Mouse (Mus musculus) stomach, embryonic 16.5 days (tissue): ENCODE results near the gene Csf3r. TPM values are rescaled to one million over a fixed set of nuclear protein-coding genes. Genes with fewer than 3 reads are reported as not detected.
"Not testable (repeated sequence)": the region's sequence is repeated elsewhere in the genome, so short reads cannot be mapped to it uniquely, and the experiment has no call there.

ENCODE experiments used
- ATAC-seq: fragments of 200-750 bp; cut with Nextera tagmentation; 2 replicates; pipeline ENCODE4 v1.8.0; 2017; ENCODE audit warnings: moderate number of reproducible peaks, moderate TSS enrichment; ENCODE audit not compliant: insufficient read depth, low FRiP score
- H3K27ac ChIP-seq: fragments of 300-500 bp; sonication (generic); 2 replicates; pipeline ENCODE4 v1.5.1; 2014; ENCODE audit warnings: low read length
- H3K27me3 ChIP-seq: fragments of 300-500 bp; sonication (generic); 2 replicates; pipeline ENCODE4 v1.6.1; 2014; ENCODE audit warnings: low read length, control low read depth, mixed read lengths; ENCODE audit not compliant: control insufficient read depth, insufficient read depth
- H3K36me3 ChIP-seq: fragments of 300-500 bp; sonication (generic); 2 replicates; pipeline ENCODE4 v1.6.1; 2014; ENCODE audit warnings: low read length; ENCODE audit not compliant: control insufficient read depth, insufficient read depth
- H3K4me1 ChIP-seq: fragments of 300-500 bp; sonication (generic); 2 replicates; pipeline ENCODE4 v1.6.1; 2014; ENCODE audit warnings: low read length, control low read depth, mixed read lengths; ENCODE audit not compliant: control insufficient read depth, insufficient read depth
- H3K4me2 ChIP-seq: fragments of 300-500 bp; sonication (generic); 2 replicates; pipeline ENCODE4 v1.6.1; 2014; ENCODE audit warnings: low read depth, low read length, mixed read lengths
- H3K4me3 ChIP-seq: fragments of 300-500 bp; sonication (generic); replicated peaks from 2 replicates; pipeline ENCODE4 v1.5.1; 2014; ENCODE audit warnings: mild to moderate bottlenecking, low read length
- H3K9ac ChIP-seq: fragments of 300-500 bp; sonication (generic); 2 replicates; pipeline ENCODE4 v1.6.1; 2014; ENCODE audit warnings: low read length
- H3K9me3 ChIP-seq: fragments of 300-500 bp; sonication (generic); replicated peaks from 2 replicates; pipeline ENCODE4 v1.6.1; 2016; ENCODE audit warnings: low read length, control low read depth; ENCODE audit not compliant: control insufficient read depth
- WGBS: fragments of 180-500 bp; shearing (Covaris S2); extraction: QIAGEN DNeasy Blood & Tissue Kit; methylation state at CpG from one replicate; pipeline ENCODE4 v1.1.7; 2014; 5-methylcytosine and 5-hydroxymethylcytosine counted together
- polyA plus RNA-seq: library from polyadenylated mRNA; unstranded; fragments of >200 nt; fragmentation: Nextera tagmentation; extraction: Ambion mirVana; gene quantifications from 2 replicates; pipeline ENCODE4 v1.2.1, GENCODE M21; 2015

Gene Csf3r
- polyA plus RNA-seq = 1.3 and 2.1 TPM in 2 replicates

DNA sequence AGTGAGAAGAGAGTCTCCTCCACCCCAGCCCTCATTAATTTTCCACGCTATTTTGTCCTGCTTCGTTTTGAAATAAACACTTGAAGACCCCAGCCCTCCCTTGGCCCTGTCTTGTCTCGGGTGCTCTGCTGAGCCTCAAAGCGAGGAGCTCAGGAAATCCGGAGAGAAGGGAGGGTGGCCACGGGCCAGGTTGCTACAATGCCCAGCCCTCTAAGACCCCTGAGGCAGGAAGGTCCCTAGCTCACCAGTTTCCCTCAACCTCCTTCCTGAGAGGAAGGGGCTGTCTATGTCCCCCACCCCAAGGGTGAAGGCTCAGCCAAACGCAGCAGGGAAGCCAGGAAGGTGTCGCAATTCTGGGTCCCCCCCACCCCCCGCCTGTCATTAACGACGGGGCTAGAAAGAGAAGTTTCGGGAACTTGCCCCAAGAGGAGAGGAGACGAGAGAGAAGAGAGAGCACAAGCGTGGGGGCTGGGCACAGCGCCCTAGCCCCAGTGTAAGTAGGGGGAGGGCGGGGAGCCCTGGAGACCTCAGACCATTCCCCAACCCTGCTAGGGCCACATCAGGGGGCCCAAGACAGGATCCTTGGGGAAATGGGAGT, at the start of gene Csf3r:
Gene Csf3r (plus strand): TSS at position 248 of the 598 bp plus-strand sequence.
- no peaks in the 10 kb centered on the region for H3K9me3 ChIP-seq
- no peak for ATAC-seq
- H3K27ac ChIP-seq = no peak within 1 kb of the TSS
- H3K9ac ChIP-seq = no peak within 1 kb of the TSS; the same call in 1 of the 2 replicates
- H3K4me1 ChIP-seq = no peaks in the 10 kb centered on the region
- H3K4me2 ChIP-seq = no peak within 1 kb of the TSS
- no peaks in the 10 kb centered on the region for H3K27me3 ChIP-seq
- no peaks in the 10 kb centered on the region for H3K36me3 ChIP-seq
- WGBS = 34% methylated on average over 16 of the region's 16 CpGs
- H3K4me3 ChIP-seq = 0 out of 2 replicates have a peak within 1 kb of the TSS, but pooled peaks have one; percentile 3

DNA sequence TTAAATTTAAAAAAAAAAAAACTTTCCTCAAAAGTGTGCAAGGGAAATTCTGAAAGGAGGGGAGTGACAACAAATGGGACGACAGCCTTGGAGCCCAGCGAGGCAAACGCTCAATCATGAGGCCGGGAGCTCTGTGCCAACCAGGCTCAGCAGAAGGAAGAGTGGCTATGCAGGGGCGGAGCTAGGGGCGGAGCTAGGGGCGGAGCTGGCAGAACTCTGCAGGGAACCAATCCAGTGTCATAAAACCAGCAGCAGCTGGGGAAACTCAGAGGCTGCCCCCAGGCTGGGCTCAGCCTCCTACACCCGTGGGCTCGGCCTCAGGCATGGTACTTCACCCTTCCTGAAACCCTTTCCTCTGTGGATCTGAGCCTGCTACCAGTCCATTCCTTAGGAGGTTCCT, 46.6 kb upstream of the Csf3r start:
- WGBS = 51% methylated on average over 9 of the region's 9 CpGs
- H3K9me3 ChIP-seq = no peaks in the 10 kb centered on the region
- H3K9ac ChIP-seq = no peak overlapping the region
- H3K4me3 ChIP-seq = no peak overlapping the region
- ATAC-seq = no peak
- H3K4me2 ChIP-seq = no peak overlapping the region
- no peaks in the 10 kb centered on the region for H3K36me3 ChIP-seq
- no peaks in the 10 kb centered on the region for H3K27me3 ChIP-seq
- no peaks in the 10 kb centered on the region for H3K4me1 ChIP-seq
- no peak overlapping the region for H3K27ac ChIP-seq

DNA sequence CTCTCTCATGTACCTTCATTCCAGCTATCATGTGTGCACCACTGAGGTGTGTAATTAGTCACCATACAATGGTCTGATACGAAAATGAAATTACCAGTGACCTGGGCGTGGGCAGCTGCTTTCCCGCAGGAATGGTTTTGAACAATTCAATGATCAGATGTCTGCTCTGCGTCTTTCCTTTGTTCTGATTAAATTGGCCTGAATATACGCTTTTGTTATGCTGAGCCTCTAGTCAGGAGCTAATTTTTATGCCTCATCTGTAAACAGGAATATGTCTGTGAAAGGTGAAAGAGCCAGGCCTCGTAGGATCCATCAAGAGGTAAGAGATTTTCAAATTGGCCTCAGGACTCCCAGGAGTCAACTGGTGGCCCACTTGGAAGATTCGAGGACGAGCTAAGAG, 41.1 kb upstream of the Csf3r start:
- Histone ChIP-seq H3K9me3 (no peaks in the 10 kb centered on the region), H3K9ac (no peak overlapping the region), H3K27me3 (no peaks in the 10 kb centered on the region), H3K36me3 (no peaks in the 10 kb centered on the region), H3K4me2 (no peak overlapping the region), H3K27ac (no peak overlapping the region), H3K4me1 (no peaks in the 10 kb centered on the region), H3K4me3 (no peak overlapping the region)
- ATAC-seq = no peak
- 83% methylated on average over 8 of the region's 8 CpGs for WGBS

DNA sequence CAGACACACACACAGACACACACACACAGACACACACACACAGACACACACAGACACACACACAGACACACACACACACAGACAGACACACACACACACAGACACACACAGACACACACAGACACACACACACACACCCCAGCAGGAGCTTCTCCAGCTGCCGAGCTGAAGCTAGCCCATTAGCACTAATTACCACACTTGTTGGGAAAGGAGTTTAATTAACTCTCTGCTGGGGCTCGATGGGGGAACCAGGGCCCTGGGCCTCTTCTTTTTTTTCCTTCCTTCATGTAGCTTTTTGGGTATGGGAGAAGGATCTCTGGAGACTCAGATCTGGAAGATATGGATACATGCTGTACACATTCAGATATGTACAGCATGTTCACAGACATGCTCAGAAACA, 38.6 kb upstream of the Csf3r start:
- H3K27ac ChIP-seq, H3K36me3 ChIP-seq, H3K4me2 ChIP-seq, H3K9me3 ChIP-seq, H3K4me3 ChIP-seq, H3K4me1 ChIP-seq, ATAC-seq, H3K27me3 ChIP-seq, H3K9ac ChIP-seq: not testable (repeated sequence)
- 33% methylated on average over 2 of the region's 2 CpGs for WGBS

DNA sequence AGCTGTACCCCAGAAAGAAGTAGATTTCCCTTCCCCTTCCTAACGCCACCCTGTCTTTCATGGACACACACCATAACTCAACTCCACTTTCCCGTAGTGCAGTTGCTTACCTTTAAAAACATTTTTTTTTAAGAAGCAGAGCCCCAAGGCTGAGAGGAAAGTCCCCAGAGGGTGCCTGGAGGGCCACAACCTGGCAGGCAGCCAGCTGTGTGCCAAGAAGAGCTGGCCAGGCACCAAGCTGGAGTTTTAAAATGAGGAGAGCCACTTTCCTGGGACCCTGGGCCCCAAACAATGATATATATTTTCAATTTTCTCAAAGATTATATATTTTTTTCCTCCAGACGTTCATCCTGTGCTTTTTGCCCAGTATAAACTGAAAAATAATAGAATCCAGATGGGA, 37.3 kb upstream of the Csf3r start:
- H3K9me3 ChIP-seq = no peaks in the 10 kb centered on the region
- ATAC-seq = no peak
- no peaks in the 10 kb centered on the region for H3K27me3 ChIP-seq
- H3K27ac ChIP-seq = no peak overlapping the region
- no peak overlapping the region for H3K9ac ChIP-seq
- 58% methylated on average over 3 of the region's 3 CpGs for WGBS
- H3K4me3 ChIP-seq = no peak overlapping the region
- H3K4me2 ChIP-seq = no peak overlapping the region
- H3K36me3 ChIP-seq = no peaks in the 10 kb centered on the region
- H3K4me1 ChIP-seq = no peaks in the 10 kb centered on the region

DNA sequence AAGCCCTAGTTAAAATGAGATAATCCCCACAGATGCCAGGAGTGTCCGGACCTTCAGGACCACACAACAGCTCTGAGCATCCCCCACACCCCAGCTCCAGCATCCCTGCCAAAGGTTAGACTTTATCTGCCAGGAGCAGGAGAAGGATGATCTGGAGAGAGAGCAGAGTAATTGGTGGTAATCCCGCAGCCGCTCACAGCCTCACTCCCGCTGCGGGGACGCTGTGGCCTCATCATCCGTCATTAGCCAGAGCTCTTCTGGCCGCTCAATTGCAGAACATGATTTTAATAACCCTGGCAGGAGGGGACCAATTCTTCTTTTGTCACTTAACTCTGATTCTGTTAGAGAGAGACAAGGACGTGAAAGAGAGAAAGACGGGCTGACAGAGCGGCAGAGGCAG, 35.3 kb upstream of the Csf3r start:
- Histone ChIP-seq H3K4me2 (no peak overlapping the region), H3K36me3 (no peaks in the 10 kb centered on the region), H3K27ac (no peak overlapping the region), H3K4me1 (no peaks in the 10 kb centered on the region), H3K9ac (no peak overlapping the region), H3K4me3 (no peak overlapping the region), H3K27me3 (no peaks in the 10 kb centered on the region), H3K9me3 (no peaks in the 10 kb centered on the region)
- ATAC-seq = no peak
- WGBS = 46% methylated on average over 11 of the region's 11 CpGs

DNA sequence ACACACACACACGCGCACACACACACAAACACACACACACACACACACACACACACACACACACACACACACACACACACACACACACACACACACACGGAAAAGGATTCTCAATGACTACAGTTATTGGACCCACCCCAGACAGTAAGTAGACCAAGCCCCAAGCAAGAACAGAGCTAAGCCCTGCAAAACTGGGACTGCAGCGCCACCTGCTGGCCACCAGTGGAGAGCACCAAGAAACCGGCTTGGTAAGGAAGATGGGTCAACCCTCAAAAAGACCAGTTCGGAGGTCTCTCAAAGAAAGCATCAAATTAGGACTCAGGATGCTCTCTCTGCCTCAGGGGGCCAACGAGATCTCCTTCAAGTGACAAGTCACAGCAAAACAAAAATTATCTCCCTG, 34.2 kb upstream of the Csf3r start:
- Histone ChIP-seq H3K4me1 (no peaks in the 10 kb centered on the region), H3K36me3 (no peaks in the 10 kb centered on the region), H3K27ac (no peak overlapping the region), H3K9ac (no peak overlapping the region), H3K27me3 (no peaks in the 10 kb centered on the region), H3K4me2 (no peak overlapping the region), H3K9me3 (no peaks in the 10 kb centered on the region), H3K4me3 (no peak overlapping the region)
- WGBS = 20% methylated on average over 7 of the region's 7 CpGs
- ATAC-seq = no peak

DNA sequence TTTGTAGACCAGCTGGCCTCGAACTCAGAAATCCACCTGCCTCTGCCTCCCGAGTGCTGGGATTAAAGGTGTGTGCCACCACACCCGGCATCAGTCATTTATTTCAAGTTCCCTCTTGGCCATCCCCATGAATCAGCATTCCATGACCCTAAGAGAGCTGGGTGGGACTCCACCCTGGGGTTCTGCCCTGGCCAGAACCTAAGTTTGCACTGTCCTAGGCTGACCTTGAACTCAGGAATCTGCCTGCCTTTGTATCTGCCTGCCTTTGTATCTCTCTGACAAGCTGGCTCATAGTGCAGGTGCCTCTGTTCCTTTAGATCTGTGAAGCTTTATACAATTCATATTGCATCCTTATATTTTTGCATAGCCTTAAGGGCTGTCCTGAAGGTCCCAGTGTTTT, 32.1 kb upstream of the Csf3r start:
- H3K4me3 ChIP-seq = no peak overlapping the region
- no peaks in the 10 kb centered on the region for H3K4me1 ChIP-seq
- no peak overlapping the region for H3K9ac ChIP-seq
- no peaks in the 10 kb centered on the region; the same call in 1 of the 2 replicates for H3K9me3 ChIP-seq
- no peak overlapping the region for H3K4me2 ChIP-seq
- H3K27me3 ChIP-seq = no peaks in the 10 kb centered on the region
- no peak for ATAC-seq
- WGBS = 75% methylated on average over 3 of the region's 3 CpGs
- H3K27ac ChIP-seq = no peak overlapping the region
- no peaks in the 10 kb centered on the region for H3K36me3 ChIP-seq

DNA sequence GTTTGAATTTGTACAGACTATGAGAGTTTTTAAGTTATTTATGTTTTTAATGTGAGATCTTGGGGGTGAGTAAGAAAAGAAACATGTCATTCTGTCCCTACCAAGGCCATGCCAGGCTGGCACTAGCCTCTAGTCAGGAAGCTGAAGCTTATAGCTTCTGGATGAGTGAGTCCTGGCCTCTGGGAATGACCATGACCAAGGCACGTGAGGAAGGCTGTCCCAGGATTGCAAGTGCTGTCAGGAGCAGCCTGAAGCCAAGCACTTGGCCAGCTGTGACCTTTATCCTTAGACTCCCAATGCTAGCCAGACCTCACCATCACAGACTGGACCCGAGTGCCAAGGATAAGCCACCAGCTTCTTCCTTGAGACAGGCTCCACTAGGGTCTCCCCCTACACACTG, 31.4 kb upstream of the Csf3r start:
- H3K4me3 ChIP-seq = no peak overlapping the region
- no peak overlapping the region for H3K4me2 ChIP-seq
- H3K9ac ChIP-seq = no peak overlapping the region
- no peaks in the 10 kb centered on the region for H3K27me3 ChIP-seq
- no peak for ATAC-seq
- H3K27ac ChIP-seq = no peak overlapping the region
- 48% methylated on average over 2 of the region's 2 CpGs for WGBS
- peaks cover 2% of the 10 kb centered on the region for H3K9me3 ChIP-seq
- H3K36me3 ChIP-seq = no peaks in the 10 kb centered on the region
- H3K4me1 ChIP-seq = no peaks in the 10 kb centered on the region
